Mouse (Mus musculus) liver, adult 2 months (tissue): ENCODE measurements around the gene Parva.
A peak's percentile ranks its signal among the peaks of the same experiment; 100 is the strongest.

Source experiments
- CTCF ChIP-seq: fragments of 200-500 bp; IDR thresholded peaks from 2 replicates; pipeline ENCODE4 v1.5.1; 2011; ENCODE audit warnings: low read depth, low read length, control low read depth
- POLR2A ChIP-seq: fragments of 200-500 bp; IDR thresholded peaks from 2 replicates; pipeline ENCODE4 v1.6.1; 2011; ENCODE audit warnings: low read length, control low read depth; ENCODE audit not compliant: insufficient read depth; ENCODE audit errors: extremely low read depth

GRCm38 (mm10) chr7:112400175-112400574, 27.1 kb upstream of the Parva start:
- TF ChIP-seq POLR2A = no peak
- peak; percentile 90 for TF ChIP-seq CTCF
